Mouse (Mus musculus): Measurements from ENCODE around the gene Lypla2. TPM values are rescaled to one million over a fixed set of nuclear protein-coding genes. Genes with fewer than 3 reads are reported as not detected.

The Lypla2 gene
- polyA plus RNA-seq, 1 experiment from 2014 or later, result 115 TPM

GRCm38 (mm10) chr4:135995118-135995517 lies 22.7 kb upstream of the Lypla2 start:
- no peak overlapping the region for H3K4me2 ChIP-seq (ENCODE audit: low read depth, low read length)
- H3K4me1 ChIP-seq (ENCODE audit: control insufficient read depth, insufficient read depth, low read length), result no peaks in the 10 kb centered on the region
- no peak overlapping the region for H3K4me3 ChIP-seq (ENCODE audit: low read length)
- peaks cover 4% of the 10 kb centered on the region; the same call in 1 of the 2 replicates for H3K9me3 ChIP-seq (ENCODE audit: control insufficient read depth, low read length)
- H3K9ac ChIP-seq (ENCODE audit: low read depth, low read length), result no peak overlapping the region
- no peak overlapping the region for H3K27ac ChIP-seq (ENCODE audit: low read length)
- no peaks in the 10 kb centered on the region for H3K27me3 ChIP-seq (replicated peaks; ENCODE audit: control insufficient read depth, insufficient read depth, low read length)
- H3K36me3 ChIP-seq (ENCODE audit: control insufficient read depth, insufficient read depth, low read length), result no peaks in the 10 kb centered on the region
- WGBS, result 89% methylated on average over 4 of the region's 4 CpGs
- no peak for ATAC-seq

DNA sequence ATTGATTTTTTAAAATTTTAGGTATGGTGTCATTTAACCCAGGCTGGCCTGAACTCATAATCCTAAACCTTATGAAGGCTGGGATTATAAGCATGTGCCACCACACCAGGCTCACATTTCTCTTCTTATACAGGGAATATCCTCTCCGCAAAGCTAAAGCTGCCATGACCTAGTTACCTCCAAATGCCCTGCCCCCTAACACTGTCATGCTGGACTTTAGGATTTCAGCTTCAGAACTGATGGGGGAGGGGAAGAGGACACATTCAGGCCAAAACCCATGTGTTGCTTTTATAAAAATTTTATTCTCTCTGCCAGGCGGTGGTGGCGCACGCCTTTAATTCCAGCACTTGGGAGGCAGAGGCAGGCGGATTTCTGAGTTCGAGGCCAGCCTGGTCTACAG lies 21.5 kb upstream of the Lypla2 start:
- H3K27ac ChIP-seq (ENCODE audit: low read length), result no peak overlapping the region
- no peak overlapping the region for H3K9ac ChIP-seq (ENCODE audit: low read depth, low read length)
- no peaks in the 10 kb centered on the region for H3K4me1 ChIP-seq (ENCODE audit: control insufficient read depth, insufficient read depth, low read length)
- 94% methylated on average over 6 of the region's 6 CpGs for WGBS
- H3K36me3 ChIP-seq (ENCODE audit: control insufficient read depth, insufficient read depth, low read length), result no peaks in the 10 kb centered on the region
- no peak overlapping the region for H3K4me2 ChIP-seq (ENCODE audit: low read depth, low read length)
- no peaks in the 10 kb centered on the region for H3K27me3 ChIP-seq (replicated peaks; ENCODE audit: control insufficient read depth, insufficient read depth, low read length)
- no peak overlapping the region for H3K4me3 ChIP-seq (ENCODE audit: low read length)
- no peak for ATAC-seq
- H3K9me3 ChIP-seq (ENCODE audit: control insufficient read depth, low read length), result peaks cover 4% of the 10 kb centered on the region; the same call in 1 of the 2 replicates

DNA sequence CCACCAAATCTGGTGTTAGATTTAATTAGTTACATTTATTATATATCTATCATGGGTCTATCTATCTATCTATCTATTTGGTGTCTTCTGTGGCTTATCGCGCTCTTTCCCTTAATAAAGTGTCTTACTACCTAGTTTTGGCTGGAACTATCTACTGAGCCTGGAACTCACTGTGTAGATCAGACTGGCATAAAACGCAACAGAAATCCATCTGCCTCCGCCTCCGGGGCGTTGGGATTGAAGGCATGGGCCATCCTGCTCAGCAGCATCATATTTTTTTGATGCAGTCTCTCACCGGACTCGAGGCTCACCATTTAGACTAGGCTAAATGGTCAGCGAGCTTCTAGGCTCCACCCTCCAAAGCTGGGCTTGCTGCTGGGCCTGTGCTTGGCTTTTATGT lies 15.3 kb upstream of the Lypla2 start:
- peak overlapping the region; percentile 91 for H3K9ac ChIP-seq (ENCODE audit: low read depth, low read length)

DNA sequence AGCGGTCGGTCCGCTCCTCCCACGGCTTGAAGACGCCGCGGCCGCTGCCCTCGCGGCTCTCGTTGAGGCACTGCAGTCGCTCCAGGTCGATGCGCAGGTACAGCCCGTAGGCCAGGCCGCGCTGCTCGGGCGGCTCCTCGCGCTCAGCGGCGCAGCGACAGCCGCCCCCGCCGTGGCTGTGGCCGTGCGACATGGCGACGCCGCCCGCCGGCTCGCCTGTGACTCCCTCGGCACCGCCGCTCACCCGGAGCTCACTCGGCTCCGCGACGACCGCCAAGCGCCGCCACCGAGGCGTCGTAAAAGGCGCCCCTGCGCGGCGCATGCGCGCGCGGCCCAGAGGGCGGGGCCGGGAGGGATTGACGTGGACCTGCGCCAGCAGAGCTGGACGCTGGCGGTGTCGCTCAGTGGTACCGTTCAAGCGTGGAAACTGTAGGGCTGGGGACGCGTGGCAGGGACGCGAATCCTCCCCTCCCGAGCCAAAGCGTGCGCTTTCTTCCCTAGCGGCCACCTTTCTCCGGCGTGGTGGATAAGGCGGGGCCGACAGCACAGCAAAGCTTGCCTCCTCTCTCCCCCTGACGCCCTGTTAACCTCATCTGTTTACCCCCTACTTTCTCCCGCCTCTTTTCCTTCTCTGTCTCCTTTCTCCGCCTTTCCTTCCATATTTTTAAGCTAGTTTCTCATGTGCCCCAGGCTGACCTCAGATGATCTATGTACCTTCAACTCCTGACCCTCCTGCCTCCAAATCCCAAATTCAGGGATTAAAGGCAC lies 14.7 kb upstream of the Lypla2 start, which contains the start of gene Pithd1:
TSS of gene Pithd1 (minus strand) at position 322 of the 768 bp plus-strand sequence.
- H3K27me3 ChIP-seq (replicated peaks; ENCODE audit: control insufficient read depth, insufficient read depth, low read length), result no peaks in the 10 kb centered on the region
- WGBS, result under 1% methylated on average over 81 of the region's 81 CpGs
- peaks cover 10% of the 10 kb centered on the region for H3K4me1 ChIP-seq (ENCODE audit: control insufficient read depth, insufficient read depth, low read length)
- peak; percentile 92 for ATAC-seq
- no peaks in the 10 kb centered on the region; the same call in 1 of the 2 replicates for H3K36me3 ChIP-seq (ENCODE audit: control insufficient read depth, insufficient read depth, low read length)
- H3K4me2 ChIP-seq (ENCODE audit: low read depth, low read length), result peak within 1 kb of the TSS; percentile 88
- peak within 1 kb of the TSS; percentile 84 for H3K27ac ChIP-seq (ENCODE audit: low read length)
- peak within 1 kb of the TSS; percentile 91 for H3K9ac ChIP-seq (ENCODE audit: low read depth, low read length)
- peaks cover 4% of the 10 kb centered on the region; the same call in 1 of the 2 replicates for H3K9me3 ChIP-seq (ENCODE audit: control insufficient read depth, low read length)
- peak within 1 kb of the TSS; percentile 95 for H3K4me3 ChIP-seq (ENCODE audit: low read length)

More for the DNA sequence above, 15.3 kb upstream of the Lypla2 start:
- no peaks in the 10 kb centered on the region for H3K27me3 ChIP-seq (replicated peaks; ENCODE audit: control insufficient read depth, insufficient read depth, low read length)
- peaks cover 10% of the 10 kb centered on the region for H3K4me1 ChIP-seq (ENCODE audit: control insufficient read depth, insufficient read depth, low read length)
- H3K27ac ChIP-seq (ENCODE audit: low read length), result peak overlapping the region; percentile 84
- ATAC-seq, result no peak
- H3K4me2 ChIP-seq (ENCODE audit: low read depth, low read length), result peak overlapping the region; percentile 88
- WGBS, result 67% methylated on average over 9 of the region's 9 CpGs
- peak overlapping the region; percentile 95 for H3K4me3 ChIP-seq (ENCODE audit: low read length)
- no peaks in the 10 kb centered on the region; the same call in 1 of the 2 replicates for H3K36me3 ChIP-seq (ENCODE audit: control insufficient read depth, insufficient read depth, low read length)
- peaks cover 4% of the 10 kb centered on the region; the same call in 1 of the 2 replicates for H3K9me3 ChIP-seq (ENCODE audit: control insufficient read depth, low read length)

GRCm38 (mm10) chr4:135986301-135986942 lies 14.0 kb upstream of the Lypla2 start:
- H3K4me2 ChIP-seq (ENCODE audit: low read depth, low read length), result peak overlapping the region; percentile 88
- 5% methylated on average over 23 of the region's 23 CpGs for WGBS
- peak; percentile 3; the same call in 1 of the 2 replicates for ATAC-seq
- peak overlapping the region; percentile 49 for H3K27ac ChIP-seq (ENCODE audit: low read length)
- peak overlapping the region; percentile 95 for H3K4me3 ChIP-seq (ENCODE audit: low read length)
- no peaks in the 10 kb centered on the region for H3K27me3 ChIP-seq (replicated peaks; ENCODE audit: control insufficient read depth, insufficient read depth, low read length)
- no peaks in the 10 kb centered on the region for H3K9me3 ChIP-seq (ENCODE audit: control insufficient read depth, low read length)
- H3K9ac ChIP-seq (ENCODE audit: low read depth, low read length), result peak overlapping the region; percentile 91
- no peaks in the 10 kb centered on the region; the same call in 1 of the 2 replicates for H3K36me3 ChIP-seq (ENCODE audit: control insufficient read depth, insufficient read depth, low read length)
- peaks cover 10% of the 10 kb centered on the region for H3K4me1 ChIP-seq (ENCODE audit: control insufficient read depth, insufficient read depth, low read length)

- WGBS, result 83% methylated on average over 7 of the region's 7 CpGs
- peak overlapping the region; percentile 91; the same call in 1 of the 2 replicates for H3K9ac ChIP-seq (ENCODE audit: low read depth, low read length)
Measured at GRCm38 (mm10) chr4:135985769-135986168, 13.3 kb upstream of the Lypla2 start.

GRCm38 (mm10) chr4:135985193-135985592 lies 12.8 kb upstream of the Lypla2 start:
- no peaks in the 10 kb centered on the region; the same call in 1 of the 2 replicates for H3K36me3 ChIP-seq (ENCODE audit: control insufficient read depth, insufficient read depth, low read length)
- no peak for ATAC-seq
- H3K9ac ChIP-seq (ENCODE audit: low read depth, low read length), result no peak overlapping the region
- H3K4me2 ChIP-seq (ENCODE audit: low read depth, low read length), result no peak overlapping the region
- H3K4me1 ChIP-seq (ENCODE audit: control insufficient read depth, insufficient read depth, low read length), result peaks cover 10% of the 10 kb centered on the region
- WGBS, result 90% methylated on average over 5 of the region's 5 CpGs
- no peak overlapping the region for H3K27ac ChIP-seq (ENCODE audit: low read length)
- no peaks in the 10 kb centered on the region for H3K27me3 ChIP-seq (replicated peaks; ENCODE audit: control insufficient read depth, insufficient read depth, low read length)
- no peak overlapping the region for H3K4me3 ChIP-seq (ENCODE audit: low read length)
- no peaks in the 10 kb centered on the region for H3K9me3 ChIP-seq (ENCODE audit: control insufficient read depth, low read length)

More at GRCm38 (mm10) chr4:135985769-135986168, 13.3 kb upstream of the Lypla2 start:
- H3K27me3 ChIP-seq (replicated peaks; ENCODE audit: control insufficient read depth, insufficient read depth, low read length), result no peaks in the 10 kb centered on the region
- peak overlapping the region; percentile 95 for H3K4me3 ChIP-seq (ENCODE audit: low read length)
- H3K4me1 ChIP-seq (ENCODE audit: control insufficient read depth, insufficient read depth, low read length), result peaks cover 10% of the 10 kb centered on the region
- peak overlapping the region; percentile 88 for H3K4me2 ChIP-seq (ENCODE audit: low read depth, low read length)
- no peak for ATAC-seq
- no peaks in the 10 kb centered on the region; the same call in 1 of the 2 replicates for H3K36me3 ChIP-seq (ENCODE audit: control insufficient read depth, insufficient read depth, low read length)
- no peaks in the 10 kb centered on the region for H3K9me3 ChIP-seq (ENCODE audit: control insufficient read depth, low read length)
- no peak overlapping the region for H3K27ac ChIP-seq (ENCODE audit: low read length)

GRCm38 (mm10) chr4:135984556-135984955 lies 12.1 kb upstream of the Lypla2 start:
- Histone ChIP-seq H3K27me3 (replicated peaks; ENCODE audit: control insufficient read depth, insufficient read depth, low read length) (no peaks in the 10 kb centered on the region), H3K4me3 (ENCODE audit: low read length) (no peak overlapping the region), H3K4me1 (ENCODE audit: control insufficient read depth, insufficient read depth, low read length) (peaks cover 10% of the 10 kb centered on the region), H3K36me3 (ENCODE audit: control insufficient read depth, insufficient read depth, low read length) (no peaks in the 10 kb centered on the region; the same call in 1 of the 2 replicates), H3K4me2 (ENCODE audit: low read depth, low read length) (no peak overlapping the region), H3K9me3 (ENCODE audit: control insufficient read depth, low read length) (no peaks in the 10 kb centered on the region), H3K9ac (ENCODE audit: low read depth, low read length) (no peak overlapping the region), H3K27ac (ENCODE audit: low read length) (no peak overlapping the region)
- ATAC-seq, result no peak
- WGBS, result 87% methylated on average over 5 of the region's 5 CpGs

- ATAC-seq, result no peak
- Histone ChIP-seq H3K4me2 (ENCODE audit: low read depth, low read length) (no peak overlapping the region), H3K9me3 (ENCODE audit: control insufficient read depth, low read length) (no peaks in the 10 kb centered on the region), H3K4me1 (ENCODE audit: control insufficient read depth, insufficient read depth, low read length) (peaks cover 10% of the 10 kb centered on the region), H3K27ac (ENCODE audit: low read length) (no peak overlapping the region), H3K4me3 (ENCODE audit: low read length) (no peak overlapping the region), H3K27me3 (replicated peaks; ENCODE audit: control insufficient read depth, insufficient read depth, low read length) (no peaks in the 10 kb centered on the region), H3K9ac (ENCODE audit: low read depth, low read length) (no peak overlapping the region), H3K36me3 (ENCODE audit: control insufficient read depth, insufficient read depth, low read length) (peaks cover 3% of the 10 kb centered on the region; the same call in 1 of the 2 replicates)
- 69% methylated on average over 7 of the region's 7 CpGs for WGBS
Measured at GRCm38 (mm10) chr4:135981524-135982063, 9.2 kb upstream of the Lypla2 start.
